8 mouse cellular contexts compared by ENCODE assay signal in genomic region chr3:115887427-115888309, GRCm38 (mm10). TPM values are rescaled to one million over a fixed set of nuclear protein-coding genes. Genes with fewer than 3 reads are reported as not detected.
DNase-seq lines count a peak whose midpoint lies in the region; ATAC-seq lines count a peak whose summit lies in the region.

TSS of gene Dph5 (plus strand) at chr3:115887837.

- H3K4me2 ChIP-seq in hindbrain, embryonic 15.5 days, result peak within 1 kb of the TSS; percentile 74

- H3K4me3 ChIP-seq in hindbrain, embryonic 15.5 days, result peak within 1 kb of the TSS; percentile 70

- peak; percentile 99 for ATAC-seq in hindbrain, embryonic 15.5 days (ENCODE audit: low FRiP score, low read depth)

- peaks cover 11% of the 10 kb centered on the region for H3K4me1 ChIP-seq in hindbrain, embryonic 15.5 days (replicated peaks)

- H3K27me3 ChIP-seq in hindbrain, embryonic 15.5 days, result no peaks in the 10 kb centered on the region

- H3K9ac ChIP-seq in hindbrain, embryonic 15.5 days, result peak within 1 kb of the TSS; percentile 71

- no peaks in the 10 kb centered on the region for H3K9me3 ChIP-seq in hindbrain, embryonic 15.5 days

- DNase-seq in R1 (ENCODE audit: low read depth, low spot score), result peak; percentile 94
- peak; percentile 93 to 95 for DNase-seq in cerebellum, postnatal 25 days
- peak; percentile 87 to 91 for DNase-seq in frontal cortex, postnatal 25 days (ENCODE audit: low spot score in 2 of 2)
- DNase-seq in left cerebral cortex, adult 11 months (ENCODE audit: low spot score), result peak; percentile 88
- DNase-seq in lung, postnatal 4 days, result peak; percentile 93 to 94
- DNase-seq in retina, postnatal 7 days (ENCODE audit: low read depth, low spot score), result peak; percentile 82
- DNase-seq in urinary bladder, adult 2 months (ENCODE audit: low spot score), result peak; percentile 83

- H3K36me3 ChIP-seq in hindbrain, embryonic 15.5 days, result no peaks in the 10 kb centered on the region

- peak within 1 kb of the TSS; percentile 91 for H3K27ac ChIP-seq in hindbrain, embryonic 15.5 days (replicated peaks)

- WGBS in hindbrain, embryonic 15.5 days, result under 1% methylated on average over 40 of the region's 40 CpGs

RNA-seq across cellular contexts. Expression of gene Dph5, which starts in this region (rescaled TPM):
- polyA plus RNA-seq in hindbrain, embryonic 15.5 days (2015; fragmentation: Nextera tagmentation; extraction: Ambion mirVana), result 23.5 and 24.3 TPM in 2 replicates
- 13.4 and 14.3 TPM in 2 replicates for polyA plus RNA-seq in urinary bladder, adult 2 months (2012; rRNA removed)

Comparison
In these comparisons a context has a peak if more than half of its experiments do, and no peak if none do; other contexts are left out.
1. Peak in every context shown above with its lines: DNase-seq, ATAC-seq, H3K4me3 ChIP-seq and H3K27ac ChIP-seq.